Mouse (Mus musculus): ENCODE results near the gene Fkbp1a. TPM values are rescaled to one million over a fixed set of nuclear protein-coding genes. Genes with fewer than 3 reads are reported as not detected.

The Fkbp1a gene
- 12.9 and 15.8 TPM in 2 replicates for total RNA-seq (2017)

DNA sequence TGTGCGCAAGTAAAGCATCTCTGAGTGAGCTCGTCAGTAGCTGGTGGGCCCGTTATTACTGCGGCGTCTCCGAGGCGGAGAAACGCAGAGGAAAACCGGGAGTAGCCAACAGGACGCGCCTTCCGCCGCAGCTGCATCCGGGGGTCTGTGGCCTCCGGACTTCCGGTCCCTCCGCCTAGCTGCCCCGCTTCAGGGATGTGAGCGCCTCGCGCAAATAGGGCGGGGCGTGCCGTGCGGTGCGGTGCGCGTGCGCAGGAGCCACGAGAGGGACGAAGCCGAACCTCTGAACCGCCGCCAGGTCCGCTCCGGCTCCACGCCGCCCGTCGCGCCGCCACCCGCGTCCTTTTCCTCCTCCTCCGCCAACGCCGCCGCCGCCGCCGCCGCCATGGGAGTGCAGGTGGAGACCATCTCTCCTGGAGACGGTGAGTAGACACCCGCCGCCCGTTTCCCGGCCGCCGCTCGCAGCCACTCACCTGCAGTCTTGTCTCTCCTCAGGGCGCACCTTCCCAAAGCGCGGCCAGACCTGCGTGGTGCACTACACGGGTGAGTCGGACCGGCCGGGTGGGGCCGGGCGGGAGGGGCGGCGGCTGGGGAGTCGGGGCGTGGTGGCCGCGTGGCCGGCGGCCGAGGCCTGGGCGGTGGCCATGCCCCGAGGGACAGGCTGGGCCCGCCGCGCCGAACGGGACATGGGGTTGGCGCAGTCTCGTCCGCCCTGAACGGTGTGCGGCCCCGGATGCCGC is at the start of gene Fkbp1a:
Fkbp1a (plus strand) TSS at position 161 of the 740 bp plus-strand sequence.
- peak; percentile 81 for ATAC-seq (ENCODE audit: extremely low read depth, insufficient number of reproducible peaks, low FRiP score, poor library complexity, severe bottlenecking)

DNA sequence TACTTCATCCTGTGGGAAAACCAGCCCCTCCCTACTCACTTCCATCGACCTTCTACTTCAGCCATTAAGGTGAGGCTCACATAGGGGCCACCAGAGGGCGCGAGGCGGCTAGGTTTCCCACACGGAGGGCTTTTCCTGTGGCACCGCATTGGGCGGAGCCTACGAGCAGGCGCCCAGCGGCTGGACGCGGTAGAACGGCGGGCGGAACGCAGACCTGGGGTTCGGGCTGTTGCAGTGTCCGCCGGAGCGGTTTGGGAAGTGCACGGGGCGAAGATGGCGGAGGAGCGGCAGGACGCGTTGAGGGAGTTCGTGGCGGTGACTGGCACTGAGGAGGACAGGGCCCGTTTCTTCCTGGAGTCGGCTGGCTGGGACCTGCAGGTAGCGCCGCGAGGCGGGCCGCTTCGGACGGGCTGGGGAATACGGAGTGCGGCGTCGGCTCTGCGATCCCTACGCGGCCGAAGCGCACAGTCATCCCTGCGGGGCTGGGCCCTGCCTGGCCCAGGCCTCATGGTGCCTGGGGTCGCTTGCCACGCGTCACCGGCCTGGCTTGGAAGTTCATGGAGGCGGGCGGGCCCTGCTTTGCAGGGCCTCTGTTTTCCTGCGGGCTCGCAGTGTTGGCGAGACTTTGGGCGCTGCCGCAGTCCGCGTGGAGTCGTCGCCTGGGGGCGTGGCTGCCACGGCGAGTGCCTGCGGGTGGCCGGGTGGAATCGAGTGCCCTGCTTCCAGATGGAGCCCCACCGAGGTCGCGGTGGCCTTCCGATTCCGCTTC is 48.1 kb upstream of the Fkbp1a start, which contains the start of gene Nsfl1c:
Nsfl1c (plus strand) TSS at position 148 of the 769 bp plus-strand sequence.
- ATAC-seq (ENCODE audit: extremely low read depth, insufficient number of reproducible peaks, low FRiP score, poor library complexity, severe bottlenecking) = peak; percentile 93

DNA sequence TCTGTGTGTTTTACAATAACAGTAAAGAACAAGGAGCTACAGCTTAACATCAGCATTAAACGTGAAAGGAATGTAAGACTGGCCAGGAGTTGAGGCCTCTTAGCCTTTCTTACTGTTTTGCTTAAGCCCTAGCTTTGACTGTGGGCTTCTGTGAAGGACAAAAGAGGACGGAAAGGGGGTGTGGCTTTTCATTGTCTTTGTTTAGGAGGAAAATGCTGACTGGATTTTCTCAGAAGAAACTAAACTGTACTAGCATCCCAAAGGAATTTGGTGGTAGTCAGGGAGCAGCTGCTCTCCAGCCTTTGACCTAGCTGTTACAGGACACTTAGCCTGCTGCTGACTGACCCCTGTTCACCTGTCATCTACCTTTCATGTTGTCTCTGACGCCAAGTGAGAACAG is 43.9 kb upstream of the Fkbp1a start:
- ATAC-seq (ENCODE audit: extremely low read depth, insufficient number of reproducible peaks, low FRiP score, poor library complexity, severe bottlenecking) = no peak

DNA sequence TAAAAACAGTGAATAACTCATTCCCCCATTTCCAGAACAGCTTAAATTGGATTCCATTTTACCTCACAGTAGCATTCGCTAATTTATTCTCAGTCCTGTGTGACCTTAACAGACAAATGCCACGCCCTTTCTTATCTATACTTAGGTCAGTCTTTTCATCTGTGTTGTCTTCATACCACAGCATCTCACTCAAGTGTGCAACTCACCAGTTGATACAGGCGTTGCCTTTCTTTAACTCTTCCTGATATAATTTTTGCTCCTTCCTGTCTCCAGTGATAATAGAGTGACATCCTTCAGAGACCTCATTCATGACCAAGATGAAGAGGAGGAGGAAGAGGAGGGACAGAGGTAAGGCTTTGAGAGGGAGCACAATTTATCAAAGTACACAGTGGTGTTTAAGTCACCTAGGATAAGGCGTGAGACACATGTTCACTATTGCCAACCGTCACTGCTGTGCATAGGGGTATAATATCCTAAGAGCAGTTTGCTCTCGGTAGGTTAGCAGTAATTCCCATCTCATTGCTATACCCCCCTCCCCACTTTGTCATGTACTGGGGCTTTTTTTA is 41.8 kb upstream of the Fkbp1a start:
- ATAC-seq (ENCODE audit: extremely low read depth, insufficient number of reproducible peaks, low FRiP score, poor library complexity, severe bottlenecking) = no peak

DNA sequence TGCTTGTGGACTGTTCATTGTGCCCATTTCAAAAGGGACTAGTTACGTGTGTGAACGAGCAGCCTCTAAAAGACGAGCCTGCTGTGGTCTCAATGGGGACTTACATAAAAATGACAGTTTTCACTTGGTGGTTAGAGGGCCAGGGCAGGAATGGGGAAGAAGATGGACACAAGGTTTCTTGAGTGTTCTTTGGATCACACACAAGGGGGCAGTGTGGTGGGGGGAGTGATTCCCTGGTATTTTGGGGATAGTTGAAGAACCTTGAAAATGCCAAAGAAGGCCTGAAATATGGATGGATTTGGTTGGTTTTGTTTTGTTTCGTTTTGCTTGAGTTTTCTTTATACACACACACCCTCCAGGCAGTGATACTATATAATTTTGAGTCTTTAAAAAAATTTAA is 38.1 kb upstream of the Fkbp1a start:
- ATAC-seq (ENCODE audit: extremely low read depth, insufficient number of reproducible peaks, low FRiP score, poor library complexity, severe bottlenecking) = no peak

DNA sequence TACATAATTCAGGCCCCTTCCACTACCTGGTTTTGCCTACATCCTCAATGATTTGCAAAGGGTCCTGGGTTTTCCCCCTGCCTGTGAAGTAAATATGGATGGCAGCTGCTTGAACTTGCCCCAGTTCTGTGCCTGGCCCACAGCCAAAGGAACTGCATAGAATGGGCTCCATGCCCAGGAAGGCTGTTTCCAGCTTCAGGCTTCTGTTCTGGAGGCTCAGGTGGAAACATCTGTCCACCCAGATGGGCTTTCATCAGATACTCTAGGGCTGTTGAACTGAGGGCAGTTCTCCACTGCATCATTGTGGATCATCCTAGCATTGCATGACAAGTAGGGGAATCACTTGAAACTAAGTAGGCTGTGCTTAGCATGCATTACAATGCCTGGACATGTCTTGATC is 30.1 kb upstream of the Fkbp1a start:
- no peak for ATAC-seq (ENCODE audit: extremely low read depth, insufficient number of reproducible peaks, low FRiP score, poor library complexity, severe bottlenecking)

DNA sequence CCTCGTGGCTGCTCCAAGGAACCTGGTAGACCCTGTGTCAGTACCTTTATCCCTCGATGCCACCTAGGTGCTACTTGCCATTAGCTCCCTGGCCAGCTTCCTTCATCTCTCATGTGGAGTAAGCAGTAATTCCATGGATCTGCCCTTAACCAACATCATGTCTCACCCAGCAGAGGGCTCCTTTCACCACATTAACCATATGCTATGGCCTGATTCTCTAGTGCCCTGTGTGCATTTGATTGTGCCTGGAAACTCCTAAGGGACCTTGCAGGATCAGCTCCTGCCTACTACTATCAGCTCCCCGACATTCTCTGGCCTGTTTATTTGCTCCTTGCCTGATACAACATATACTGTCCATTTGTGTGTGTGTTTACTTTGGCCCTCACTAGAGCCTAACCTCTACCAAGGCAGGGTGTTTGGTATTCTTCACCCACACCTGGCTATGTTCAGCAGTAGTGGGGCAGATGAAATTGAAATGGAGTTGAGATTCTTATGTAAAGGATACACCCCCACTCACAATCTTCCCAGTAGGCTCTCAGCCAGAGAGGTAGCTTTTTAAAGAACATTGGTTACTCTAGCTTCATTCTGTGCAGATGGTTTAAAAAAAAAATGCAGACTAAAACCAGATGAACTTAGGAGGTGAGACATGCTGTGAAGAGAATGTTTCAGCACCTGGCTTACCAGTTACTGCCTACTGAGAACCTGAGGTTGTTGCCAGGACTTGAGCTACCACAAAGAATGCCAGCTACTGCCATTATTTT is 28.6 kb upstream of the Fkbp1a start:
- no peak for ATAC-seq (ENCODE audit: extremely low read depth, insufficient number of reproducible peaks, low FRiP score, poor library complexity, severe bottlenecking)

DNA sequence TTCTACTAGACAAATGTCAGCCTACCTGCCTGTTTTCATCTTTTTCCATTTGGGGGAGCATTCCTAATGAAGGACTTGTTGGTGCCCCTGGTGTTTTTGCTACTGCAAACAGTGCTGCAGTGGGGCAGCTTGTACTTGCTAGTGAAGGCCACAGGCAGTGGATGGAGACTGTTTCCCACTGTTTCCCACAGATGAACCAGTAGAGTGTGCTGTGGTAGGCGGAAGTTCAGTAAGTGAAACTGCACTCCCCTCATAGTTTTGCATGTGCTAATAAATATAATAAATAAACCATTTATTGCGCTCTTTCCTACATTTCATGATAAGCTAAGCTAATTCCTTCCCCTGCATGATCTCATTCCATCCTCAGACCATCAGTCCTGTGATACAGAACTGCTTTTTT is 23.3 kb upstream of the Fkbp1a start:
- ATAC-seq (ENCODE audit: extremely low read depth, insufficient number of reproducible peaks, low FRiP score, poor library complexity, severe bottlenecking) = no peak

DNA sequence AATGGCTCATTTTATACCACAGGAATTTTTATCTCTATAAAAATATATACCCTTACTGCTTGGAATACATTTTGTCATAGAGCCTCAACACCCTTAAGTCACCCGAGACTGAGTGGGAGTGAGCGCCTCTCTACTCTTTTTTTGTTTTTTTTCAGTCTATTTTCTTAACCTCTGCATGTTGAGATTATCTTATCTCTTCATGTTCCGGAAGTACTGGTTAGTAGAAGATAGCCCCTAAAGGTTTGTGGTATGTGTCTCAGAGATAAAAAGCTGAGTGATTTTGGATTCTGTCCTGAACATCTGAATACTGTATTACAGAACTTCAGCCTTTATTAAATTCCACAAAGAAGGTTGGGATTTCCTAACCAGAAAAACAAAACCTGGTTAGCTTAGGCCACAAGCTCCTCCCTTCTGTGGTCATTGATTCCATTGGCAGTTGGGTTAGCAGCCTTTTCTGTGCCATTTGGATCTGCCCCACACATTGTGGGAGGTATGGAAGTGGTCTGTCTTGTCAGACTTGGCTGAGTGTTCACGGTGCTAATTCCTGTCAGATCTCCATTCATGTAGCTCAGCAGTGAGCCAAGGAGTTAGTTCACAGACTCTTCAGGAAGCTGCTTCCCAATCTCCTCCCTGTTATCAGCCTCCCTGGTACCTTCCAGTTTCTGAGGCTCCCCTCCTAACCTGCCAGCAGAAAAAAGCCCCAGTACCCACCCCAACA is 17.8 kb upstream of the Fkbp1a start:
- no peak for ATAC-seq (ENCODE audit: extremely low read depth, insufficient number of reproducible peaks, low FRiP score, poor library complexity, severe bottlenecking)

DNA sequence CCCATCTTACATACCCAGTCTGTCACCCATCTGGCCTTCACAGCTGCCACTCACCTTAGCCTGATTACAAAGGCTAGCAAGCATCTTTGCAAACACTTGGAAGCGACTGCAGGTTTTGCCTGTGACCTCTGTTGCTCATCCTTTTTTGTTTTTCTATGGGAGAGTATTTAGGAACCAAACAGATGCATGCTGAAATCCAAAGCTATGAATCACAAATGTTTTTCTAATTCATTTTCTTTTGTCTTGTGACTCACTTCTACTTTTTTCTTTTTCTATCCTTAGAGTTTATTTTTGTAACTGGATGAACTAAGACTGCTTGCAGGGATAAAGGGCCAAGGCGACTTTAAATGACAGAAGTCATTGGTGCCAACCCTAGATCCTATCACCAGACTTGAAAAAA is 16.8 kb upstream of the Fkbp1a start:
- ATAC-seq (ENCODE audit: extremely low read depth, insufficient number of reproducible peaks, low FRiP score, poor library complexity, severe bottlenecking) = no peak

DNA sequence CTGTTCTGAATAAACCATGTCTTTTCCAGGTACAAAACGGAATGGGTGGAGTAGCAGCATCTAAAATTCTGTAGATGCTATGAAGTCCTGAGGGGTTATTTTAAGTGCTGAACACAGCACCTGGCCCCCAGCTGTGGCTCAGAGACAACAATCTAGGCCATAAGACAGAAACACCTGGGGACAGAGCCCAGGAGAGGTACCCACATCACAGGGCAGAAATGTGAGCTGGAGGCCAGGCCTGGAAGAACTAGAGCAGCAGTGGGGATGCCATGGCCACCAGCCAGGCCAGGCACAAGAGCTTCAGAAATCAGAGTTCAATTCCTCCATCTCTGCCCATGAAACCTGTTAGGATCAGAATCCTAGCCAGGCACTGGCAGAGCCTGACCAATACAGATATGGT is 14.2 kb upstream of the Fkbp1a start:
- no peak for ATAC-seq (ENCODE audit: extremely low read depth, insufficient number of reproducible peaks, low FRiP score, poor library complexity, severe bottlenecking)

DNA sequence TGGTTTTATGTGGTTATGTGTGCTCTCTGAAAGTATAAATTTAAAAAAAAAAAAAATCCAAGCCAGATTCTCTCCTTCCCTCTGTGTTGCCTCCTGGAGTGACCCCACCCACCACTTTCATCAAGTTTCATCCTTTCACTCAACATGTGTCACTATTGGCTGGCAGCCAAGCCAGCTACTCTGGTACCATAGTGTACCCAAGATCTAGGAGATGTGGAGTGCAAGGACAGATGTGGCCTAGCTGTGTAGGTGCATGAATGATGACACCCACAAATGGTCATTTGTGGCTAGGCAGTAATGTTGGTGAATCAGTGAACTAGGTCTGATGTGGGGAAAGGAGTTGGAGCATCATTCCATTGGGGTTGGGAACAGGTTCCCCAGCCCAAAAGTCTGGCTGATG is 13.1 kb upstream of the Fkbp1a start:
- no peak for ATAC-seq (ENCODE audit: extremely low read depth, insufficient number of reproducible peaks, low FRiP score, poor library complexity, severe bottlenecking)

DNA sequence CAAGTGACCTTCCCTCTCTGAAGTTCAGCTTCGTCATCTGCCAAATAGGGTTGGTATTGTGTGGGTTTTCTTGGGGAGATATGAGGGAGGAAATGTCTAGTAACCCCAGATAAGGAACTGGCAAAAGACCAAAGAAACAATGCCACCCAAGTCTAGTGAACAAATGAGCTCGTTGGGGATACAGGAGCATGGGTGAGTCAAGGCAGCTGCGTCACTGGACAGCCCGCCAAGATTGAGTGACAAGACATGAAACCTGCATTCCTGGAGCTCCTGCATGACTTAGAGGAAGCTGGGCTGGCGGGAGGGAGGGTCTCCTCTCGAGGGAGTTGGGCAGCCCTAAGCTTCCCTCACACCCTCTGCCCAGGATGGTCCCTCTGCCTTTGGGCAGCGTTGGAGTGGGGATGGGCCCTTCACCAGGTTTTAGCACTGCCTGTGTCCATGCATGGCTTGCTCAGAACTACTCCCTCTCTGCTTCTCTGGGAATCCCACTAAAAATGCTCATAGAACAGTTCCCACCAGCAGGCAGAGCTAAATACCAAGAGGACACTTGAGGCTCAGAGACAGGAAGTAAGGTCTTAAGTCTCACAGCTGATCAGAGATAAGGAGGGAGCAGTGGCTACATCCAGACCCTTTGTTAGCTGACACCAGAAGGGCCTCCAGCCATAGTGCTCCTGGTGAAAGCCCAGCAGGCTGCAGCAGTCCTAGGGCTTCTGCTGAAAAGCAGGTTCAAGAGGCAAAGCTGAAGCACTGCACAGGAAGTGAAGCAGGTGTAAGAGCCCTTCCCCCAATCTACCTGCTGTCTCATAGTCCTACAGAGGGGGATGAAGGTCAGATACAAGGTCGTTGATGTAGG is 11.7 kb upstream of the Fkbp1a start:
- no peak for ATAC-seq (ENCODE audit: extremely low read depth, insufficient number of reproducible peaks, low FRiP score, poor library complexity, severe bottlenecking)

DNA sequence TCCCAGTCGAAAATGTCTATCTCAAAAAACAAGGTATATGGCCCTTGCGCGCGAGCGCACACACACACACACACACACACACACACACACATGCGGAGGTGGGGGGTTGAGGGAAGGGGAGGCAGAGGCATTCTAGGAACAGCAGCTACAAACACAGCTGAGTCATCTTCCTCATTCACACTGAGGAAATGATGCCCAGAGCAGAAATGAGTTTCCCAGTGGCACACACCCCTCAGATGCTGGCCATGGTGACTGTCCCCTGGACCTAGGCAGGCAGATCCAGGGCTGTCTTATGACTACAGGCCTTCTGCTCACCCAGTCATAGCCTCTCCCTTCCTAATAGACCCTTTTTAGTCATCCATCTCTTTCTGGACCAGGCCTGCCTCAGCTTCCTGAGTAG is 8.7 kb upstream of the Fkbp1a start:
- peak; percentile 40; the same call in 1 of the 2 replicates for ATAC-seq (ENCODE audit: extremely low read depth, insufficient number of reproducible peaks, low FRiP score, poor library complexity, severe bottlenecking)

DNA sequence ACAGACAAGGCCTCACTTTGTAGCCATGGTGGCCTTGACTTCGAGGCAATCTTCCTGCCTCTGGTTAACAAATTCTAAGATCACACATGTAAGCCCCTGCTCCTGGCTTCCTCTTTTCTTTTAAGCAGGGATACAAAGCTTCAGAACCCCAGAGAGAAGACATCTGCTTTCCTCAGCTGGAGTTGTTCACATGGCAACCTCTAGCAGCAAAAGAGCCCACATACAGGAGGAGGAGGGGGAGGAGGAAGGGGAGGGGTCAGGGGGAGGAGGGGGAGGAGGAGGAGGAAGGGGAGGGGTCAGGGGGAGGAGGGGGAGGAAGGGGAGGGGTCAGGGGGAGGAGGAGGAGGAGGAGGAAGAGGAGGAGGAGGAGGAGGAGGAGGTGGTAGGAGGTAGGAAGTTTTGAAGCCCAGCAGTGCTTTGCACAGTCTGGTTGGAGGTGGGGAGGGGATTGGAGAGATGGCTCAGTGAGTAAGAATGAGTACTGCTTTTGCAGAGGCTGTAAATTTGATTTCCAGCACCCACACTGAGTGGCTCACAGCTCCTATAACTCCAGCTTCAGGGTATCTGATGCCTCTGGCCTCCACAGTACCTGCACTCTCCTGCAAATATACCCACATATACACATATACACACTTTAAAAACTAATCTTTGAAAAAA is 6.2 kb upstream of the Fkbp1a start:
- no peak for ATAC-seq (ENCODE audit: extremely low read depth, insufficient number of reproducible peaks, low FRiP score, poor library complexity, severe bottlenecking)

DNA sequence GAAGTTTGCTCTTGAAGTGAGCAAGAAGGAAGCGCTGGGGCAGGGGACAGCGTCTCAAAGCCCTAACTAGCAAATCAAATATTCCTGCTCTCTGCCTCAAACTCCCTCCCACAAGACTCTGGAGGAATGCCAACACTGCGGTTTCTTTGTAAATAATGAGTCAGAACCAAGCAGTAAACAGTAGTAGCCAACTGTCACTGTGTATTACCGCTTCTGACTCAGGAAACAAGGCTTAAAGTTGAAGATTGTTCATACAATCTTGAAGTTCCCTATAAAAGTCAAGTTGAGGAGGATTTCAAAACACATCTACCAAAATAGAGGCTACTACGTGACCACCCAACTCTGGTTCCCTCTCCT is 5.7 kb upstream of the Fkbp1a start:
- 0 out of 2 replicates have a peak, but pooled peaks have one; percentile 21 for ATAC-seq (ENCODE audit: extremely low read depth, insufficient number of reproducible peaks, low FRiP score, poor library complexity, severe bottlenecking)

DNA sequence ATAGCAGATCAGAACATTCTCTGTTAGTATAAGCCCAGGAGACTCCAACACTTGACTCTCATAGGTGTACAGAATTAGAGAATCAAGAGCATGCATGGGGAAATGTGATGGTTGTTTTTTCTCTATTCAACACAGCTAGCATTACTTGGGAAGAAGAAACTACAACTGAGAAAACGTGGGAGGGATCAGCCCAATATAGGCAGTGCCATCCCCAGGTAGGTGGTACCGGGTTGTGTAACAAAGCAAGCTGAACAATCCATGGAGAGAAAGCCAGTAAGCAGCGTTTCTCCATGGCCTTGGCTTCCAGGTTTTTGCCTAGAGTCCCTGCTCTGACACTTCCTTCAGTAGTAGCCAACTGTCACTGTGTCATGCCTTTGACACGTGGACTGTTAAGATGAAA is 3.6 kb upstream of the Fkbp1a start:
- no peak for ATAC-seq (ENCODE audit: extremely low read depth, insufficient number of reproducible peaks, low FRiP score, poor library complexity, severe bottlenecking)
